Mouse (Mus musculus): ENCODE results near the gene Serinc1. TPM values are rescaled to one million over a fixed set of nuclear protein-coding genes. Genes with fewer than 3 reads are reported as not detected.

Gene Serinc1
- total RNA-seq (2012; rRNA removed) = 143 and 153 TPM in 2 replicates

DNA sequence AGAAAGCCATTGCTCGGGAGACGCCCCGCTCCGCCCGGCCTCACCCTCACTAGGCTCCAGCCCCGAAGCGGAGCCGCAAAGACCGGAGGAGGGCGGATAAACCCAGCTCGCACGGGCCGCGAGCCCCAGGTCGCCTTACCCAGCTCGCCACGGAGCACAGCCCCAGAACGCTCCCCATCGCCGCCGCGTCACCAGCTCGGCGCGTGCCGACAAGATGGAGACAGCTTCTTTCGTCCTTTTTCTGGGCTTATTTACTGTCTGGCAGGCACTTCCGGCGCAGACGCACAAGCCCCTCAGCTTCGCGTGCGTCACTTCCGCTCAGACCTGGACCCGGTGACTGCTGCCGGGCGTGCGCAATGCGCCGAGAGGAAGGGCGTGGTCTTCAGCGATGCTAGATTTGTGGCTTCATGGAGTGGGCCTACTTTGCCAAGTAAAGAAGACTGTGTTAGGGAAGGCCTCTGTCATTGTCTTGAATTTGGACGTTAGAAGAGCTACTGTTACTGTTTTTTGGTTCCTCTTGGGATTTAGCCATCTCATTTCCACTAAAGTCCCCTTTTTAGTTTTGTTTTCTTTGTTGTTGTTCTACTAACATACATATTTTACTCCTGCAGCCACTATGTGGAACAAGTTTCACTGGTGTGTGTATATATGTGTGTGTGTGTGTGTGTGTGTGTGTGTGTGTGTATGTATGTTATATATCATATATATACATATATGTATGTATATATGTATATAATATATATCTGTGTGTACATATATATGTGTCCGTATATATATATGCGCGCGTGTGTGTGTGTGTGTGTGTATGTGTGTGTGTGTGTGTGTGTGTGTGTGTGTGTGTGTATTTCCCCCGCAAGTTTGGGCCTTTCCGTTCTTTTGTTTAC lies at the start of gene Serinc1:
Gene Serinc1 (minus strand): TSS at position 313 of the 884 bp plus-strand sequence.
- Histone ChIP-seq H3K4me1 (ENCODE audit: control insufficient read depth in 2 of 2, insufficient read depth in 2 of 2, low read length in 2 of 2, poor library complexity in 1 of 2) (0 out of 4 replicates have a peak, but pooled peaks cover 0 to 3% of the 10 kb centered on the region in 2 experiments), H3K36me3 (ENCODE audit: control insufficient read depth, insufficient read depth, low read length, poor library complexity, severe bottlenecking) (no peaks in the 10 kb centered on the region), H3K4me3 (ENCODE audit: insufficient read depth in 1 of 2, low read depth in 1 of 2, low read length in 2 of 2, poor library complexity in 1 of 2, severe bottlenecking in 1 of 2) (peak within 1 kb of the TSS; percentile 89 to 90), H3K27ac (ENCODE audit: insufficient read depth, low read depth, low read length, poor library complexity, severe bottlenecking) (peak within 1 kb of the TSS; percentile 58; the same call in 1 of the 2 replicates), H3K9me3 (ENCODE audit: control insufficient read depth, insufficient read depth, low read depth, low read length) (no peaks in the 10 kb centered on the region), H3K9ac (ENCODE audit: insufficient read depth, low read depth, low read length, poor library complexity, severe bottlenecking) (peak within 1 kb of the TSS; percentile 95)
- DNase-seq (ENCODE audit: low read depth, low spot score) = peak; percentile 89
- in situ Hi-C loops (cut with MboI; ENCODE audit: low sequenced_read_pairs in 2 of 2, unreplicated experiment in 2 of 2) = no loop called here
- no peak for TF ChIP-seq CHD2 (IDR thresholded peaks at IDR 0.05; ENCODE audit: low read depth, low read length)
- TF ChIP-seq HCFC1 (IDR thresholded peaks at IDR 0.05; ENCODE audit: borderline replicate concordance, insufficient read depth, low read length) = peak; percentile 43; the same call in 1 of the 2 replicates
- TF ChIP-seq ZNF384 (IDR thresholded peaks at IDR 0.05; ENCODE audit: low read depth, low read length) = no peak
- TF ChIP-seq ZC3H11A (IDR thresholded peaks at IDR 0.05; ENCODE audit: borderline replicate concordance, low read depth, low read length) = no peak
- no peak; the same call in 1 of the 2 replicates for TF ChIP-seq MAFK (IDR thresholded peaks at IDR 0.05; ENCODE audit: insufficient read depth, low read depth, low read length)

DNA sequence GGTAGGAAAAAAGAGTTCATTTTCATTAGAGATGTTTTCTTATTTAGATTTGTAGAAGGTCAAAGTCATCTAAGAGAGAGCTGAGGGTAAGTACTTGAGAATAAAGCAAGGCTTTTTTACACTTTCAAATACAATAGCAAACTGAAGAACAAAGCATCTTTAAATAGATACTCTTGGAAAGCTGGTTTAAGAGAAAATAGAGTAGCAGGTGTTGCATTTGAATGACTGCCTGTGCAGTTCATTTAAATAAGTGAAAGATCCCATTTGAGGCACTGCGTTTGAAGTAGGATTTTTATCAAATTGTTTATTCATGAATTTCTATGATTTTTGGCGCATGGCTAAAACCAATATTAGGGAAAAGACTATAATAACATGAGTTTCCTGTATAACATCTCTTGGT lies 44.4 kb upstream of the Serinc1 start:
- no peak for TF ChIP-seq HCFC1 (IDR thresholded peaks at IDR 0.05; ENCODE audit: borderline replicate concordance, insufficient read depth, low read length)
- no peak for TF ChIP-seq MAFK (IDR thresholded peaks at IDR 0.05; ENCODE audit: insufficient read depth, low read depth, low read length)
- no peak for TF ChIP-seq CHD2 (IDR thresholded peaks at IDR 0.05; ENCODE audit: low read depth, low read length)
- no peak for TF ChIP-seq ZC3H11A (IDR thresholded peaks at IDR 0.05; ENCODE audit: borderline replicate concordance, low read depth, low read length)
- TF ChIP-seq ZNF384 (IDR thresholded peaks at IDR 0.05; ENCODE audit: low read depth, low read length) = no peak
- in situ Hi-C loops (cut with MboI; ENCODE audit: low sequenced_read_pairs in 2 of 2, unreplicated experiment in 2 of 2) = no loop called here
- no peak overlapping the region for H3K4me3 ChIP-seq (ENCODE audit: insufficient read depth in 1 of 2, low read depth in 1 of 2, low read length in 2 of 2, poor library complexity in 1 of 2, severe bottlenecking in 1 of 2)

DNA sequence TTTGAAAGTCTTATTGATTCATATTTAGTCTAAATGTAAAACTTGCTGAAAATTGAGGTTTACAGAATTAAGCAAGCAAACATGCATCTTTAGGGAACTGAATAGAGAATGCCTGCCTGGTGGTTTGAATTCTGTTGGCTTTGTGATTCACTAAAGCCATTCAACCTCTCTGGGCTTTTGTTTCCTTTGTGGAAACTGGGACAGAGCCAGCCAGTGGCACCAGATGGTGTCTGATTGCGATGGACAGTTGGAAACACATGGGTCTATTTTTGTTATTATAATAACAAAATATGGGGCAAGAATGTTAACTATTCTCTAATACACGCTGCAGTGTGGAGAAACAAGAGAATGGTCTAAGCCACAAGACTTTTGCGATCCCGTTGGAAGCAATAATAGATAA lies 39.8 kb upstream of the Serinc1 start:
- H3K9ac ChIP-seq (ENCODE audit: insufficient read depth, low read depth, low read length, poor library complexity, severe bottlenecking) = no peak overlapping the region
- H3K9me3 ChIP-seq (ENCODE audit: control insufficient read depth, insufficient read depth, low read depth, low read length) = no peaks in the 10 kb centered on the region
- no peak for TF ChIP-seq CHD2 (IDR thresholded peaks at IDR 0.05; ENCODE audit: low read depth, low read length)
- TF ChIP-seq HCFC1 (IDR thresholded peaks at IDR 0.05; ENCODE audit: borderline replicate concordance, insufficient read depth, low read length) = no peak
- TF ChIP-seq ZNF384 (IDR thresholded peaks at IDR 0.05; ENCODE audit: low read depth, low read length) = no peak
- in situ Hi-C loops (cut with MboI; ENCODE audit: low sequenced_read_pairs in 2 of 2, unreplicated experiment in 2 of 2) = no loop called here
- H3K36me3 ChIP-seq (ENCODE audit: control insufficient read depth, insufficient read depth, low read length, poor library complexity, severe bottlenecking) = no peaks in the 10 kb centered on the region
- DNase-seq (ENCODE audit: low read depth, low spot score) = no peak
- H3K4me1 ChIP-seq (ENCODE audit: control insufficient read depth in 2 of 2, insufficient read depth in 2 of 2, low read length in 2 of 2, poor library complexity in 1 of 2) = peaks cover 0 to 4% of the 10 kb centered on the region in 2 experiments; a peak in 1 of 4 replicates
- no peak overlapping the region for H3K27ac ChIP-seq (ENCODE audit: insufficient read depth, low read depth, low read length, poor library complexity, severe bottlenecking)
- H3K4me3 ChIP-seq (ENCODE audit: insufficient read depth in 1 of 2, low read depth in 1 of 2, low read length in 2 of 2, poor library complexity in 1 of 2, severe bottlenecking in 1 of 2) = no peak overlapping the region

More for the DNA sequence above, 44.4 kb upstream of the Serinc1 start:
- Histone ChIP-seq H3K9me3 (ENCODE audit: control insufficient read depth, insufficient read depth, low read depth, low read length) (no peaks in the 10 kb centered on the region), H3K27ac (ENCODE audit: insufficient read depth, low read depth, low read length, poor library complexity, severe bottlenecking) (no peak overlapping the region), H3K36me3 (ENCODE audit: control insufficient read depth, insufficient read depth, low read length, poor library complexity, severe bottlenecking) (no peaks in the 10 kb centered on the region), H3K9ac (ENCODE audit: insufficient read depth, low read depth, low read length, poor library complexity, severe bottlenecking) (no peak overlapping the region), H3K4me1 (ENCODE audit: control insufficient read depth in 2 of 2, insufficient read depth in 2 of 2, low read length in 2 of 2, poor library complexity in 1 of 2) (peaks cover 0 to 4% of the 10 kb centered on the region in 2 experiments; a peak in 1 of 4 replicates)
- no peak for DNase-seq (ENCODE audit: low read depth, low spot score)

DNA sequence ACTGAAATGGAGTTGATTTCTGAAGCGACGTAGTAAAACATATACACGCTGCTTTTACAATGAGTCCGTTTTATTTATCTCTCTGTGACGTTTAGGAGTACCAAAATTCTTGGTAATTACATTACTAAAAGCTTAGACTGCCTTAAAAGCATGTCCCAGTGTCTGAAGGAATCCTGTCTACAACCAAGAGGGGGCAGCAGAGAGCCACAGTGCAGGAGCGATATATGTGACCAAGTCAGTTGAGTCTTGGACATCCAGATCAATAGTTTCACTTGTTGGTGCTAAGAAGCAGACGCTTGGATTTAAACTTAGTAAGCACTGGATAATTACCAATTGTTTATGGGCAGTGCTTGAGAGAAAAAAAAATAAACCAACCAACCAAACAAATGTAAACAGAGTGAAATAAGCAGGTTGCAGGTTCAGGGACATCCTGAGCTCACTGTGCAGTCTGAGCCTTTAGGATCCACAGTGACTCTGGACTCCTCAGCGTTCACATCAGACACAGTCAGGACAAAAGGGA lies 38.9 kb upstream of the Serinc1 start:
- Histone ChIP-seq H3K9me3 (ENCODE audit: control insufficient read depth, insufficient read depth, low read depth, low read length) (no peaks in the 10 kb centered on the region), H3K9ac (ENCODE audit: insufficient read depth, low read depth, low read length, poor library complexity, severe bottlenecking) (no peak overlapping the region), H3K27ac (ENCODE audit: insufficient read depth, low read depth, low read length, poor library complexity, severe bottlenecking) (no peak overlapping the region), H3K36me3 (ENCODE audit: control insufficient read depth, insufficient read depth, low read length, poor library complexity, severe bottlenecking) (no peaks in the 10 kb centered on the region), H3K4me1 (ENCODE audit: control insufficient read depth in 2 of 2, insufficient read depth in 2 of 2, low read length in 2 of 2, poor library complexity in 1 of 2) (peaks cover under 1 to 4% of the 10 kb centered on the region in 2 experiments; a peak in 2 of 4 replicates), H3K4me3 (ENCODE audit: insufficient read depth in 1 of 2, low read depth in 1 of 2, low read length in 2 of 2, poor library complexity in 1 of 2, severe bottlenecking in 1 of 2) (no peak overlapping the region)
- TF ChIP-seq ZNF384 (IDR thresholded peaks at IDR 0.05; ENCODE audit: low read depth, low read length) = no peak
- no peak for TF ChIP-seq HCFC1 (IDR thresholded peaks at IDR 0.05; ENCODE audit: borderline replicate concordance, insufficient read depth, low read length)
- no peak for TF ChIP-seq ZC3H11A (IDR thresholded peaks at IDR 0.05; ENCODE audit: borderline replicate concordance, low read depth, low read length)
- no peak for TF ChIP-seq CHD2 (IDR thresholded peaks at IDR 0.05; ENCODE audit: low read depth, low read length)
- no peak for TF ChIP-seq MAFK (IDR thresholded peaks at IDR 0.05; ENCODE audit: insufficient read depth, low read depth, low read length)
- in situ Hi-C loops (cut with MboI; ENCODE audit: low sequenced_read_pairs in 2 of 2, unreplicated experiment in 2 of 2) = no loop called here
- peak; percentile 75 for DNase-seq (ENCODE audit: low read depth, low spot score)
